In genomic region chr3:100122445-100122844, GRCm38 (mm10) we compare ENCODE assay signal across 22 mouse cellular contexts. TPM values are rescaled to one million over a fixed set of nuclear protein-coding genes. Genes with fewer than 3 reads are reported as not detected.
DNase-seq lines count a peak whose midpoint lies in the region; ATAC-seq and TF ChIP-seq lines count a peak whose summit lies in the region.
"Had no signal": no experiment of that assay in that cellular context is flagged by ENCODE, and none has a peak within 500 bp of the region (broad histone marks: within the 10 kb centered on the region; RNA-seq: fewer than 3 reads in every experiment).

No protein-coding gene starts in this region.

- H3K9me3 ChIP-seq in embryonic facial prominence, embryonic 14.5 days (ENCODE audit: control insufficient read depth, low read length), result no peaks in the 10 kb centered on the region
- H3K9me3 ChIP-seq in embryonic facial prominence, embryonic 10.5 days, result no peaks in the 10 kb centered on the region
- no peaks in the 10 kb centered on the region for H3K9me3 ChIP-seq in midbrain, postnatal 0 days (ENCODE audit: low read length)
- H3K9me3 ChIP-seq in midbrain, embryonic 13.5 days, result no peaks in the 10 kb centered on the region
- H3K9me3 ChIP-seq in heart, embryonic 11.5 days (replicated peaks; ENCODE audit: control insufficient read depth, low read length), result no peaks in the 10 kb centered on the region
- H3K9me3 ChIP-seq: forebrain, embryonic 15.5 days; kidney, embryonic 15.5 days; liver, embryonic 12.5 days; midbrain, embryonic 15.5 days had no signal

- peak; percentile 37 for TF ChIP-seq CTCF in midbrain, postnatal 0 days (IDR thresholded peaks at IDR 0.05)

- H3K9ac ChIP-seq in embryonic facial prominence, embryonic 14.5 days (ENCODE audit: low read depth, low read length), result no peak overlapping the region
- no peak overlapping the region for H3K9ac ChIP-seq in midbrain, postnatal 0 days (replicated peaks; ENCODE audit: low read length, poor library complexity, severe bottlenecking)
- no peak overlapping the region for H3K9ac ChIP-seq in midbrain, embryonic 13.5 days (replicated peaks)
- no peak overlapping the region for H3K9ac ChIP-seq in heart, embryonic 11.5 days (ENCODE audit: low read depth, low read length)
- H3K9ac ChIP-seq: forebrain, embryonic 15.5 days; kidney, embryonic 15.5 days; liver, embryonic 12.5 days; liver, postnatal 0 days; midbrain, embryonic 15.5 days had no signal

- DNase-seq in embryonic facial prominence, embryonic 14.5 days (ENCODE audit: low spot score), result peak; percentile 1
- no peak for DNase-seq in embryonic facial prominence, embryonic 10.5 days (ENCODE audit: low spot score)
- DNase-seq in midbrain, postnatal 0 days (ENCODE audit: low spot score), result no peak
- DNase-seq in brain, adult 2 months (ENCODE audit: low read depth, low spot score), result peak; percentile 17
- DNase-seq in adrenal gland, postnatal 36 days, result no peak
- no peak for DNase-seq in urinary bladder, postnatal 36 days (ENCODE audit: low spot score in 2 of 2)
- DNase-seq: B cell, adult 2 months; gastrocnemius, postnatal 10 days; heart, postnatal 14 days; kidney, adult 18-20 months; kidney, postnatal 25 days; liver, postnatal 0 days; right cerebral cortex, postnatal 25 days; thymus, postnatal 14 days had no signal

- H3K4me2 ChIP-seq in embryonic facial prominence, embryonic 14.5 days (ENCODE audit: low read depth, low read length), result no peak overlapping the region
- H3K4me2 ChIP-seq in midbrain, postnatal 0 days (ENCODE audit: low read depth, low read length, poor library complexity, severe bottlenecking), result no peak overlapping the region
- no peak overlapping the region for H3K4me2 ChIP-seq in midbrain, embryonic 13.5 days (replicated peaks)
- no peak overlapping the region for H3K4me2 ChIP-seq in heart, embryonic 11.5 days
- H3K4me2 ChIP-seq: forebrain, embryonic 15.5 days; kidney, embryonic 15.5 days; liver, embryonic 12.5 days; midbrain, embryonic 15.5 days had no signal

- no peak for ATAC-seq in embryonic facial prominence, embryonic 14.5 days (ENCODE audit: low read depth)
- no peak for ATAC-seq in midbrain, postnatal 0 days (ENCODE audit: low FRiP score)
- no peak for ATAC-seq in midbrain, embryonic 13.5 days
- ATAC-seq in heart, embryonic 11.5 days (replicated peaks; ENCODE audit: insufficient number of reproducible peaks, low FRiP score, low TSS enrichment), result no peak
- ATAC-seq: forebrain, embryonic 15.5 days; hindbrain, embryonic 16.5 days; liver, embryonic 12.5 days; liver, postnatal 0 days; lung, postnatal 0 days; midbrain, embryonic 15.5 days had no signal

- 66% methylated on average over 1 of the region's 1 CpGs for WGBS in embryonic facial prominence, embryonic 14.5 days
- WGBS in embryonic facial prominence, embryonic 10.5 days, result 86% methylated on average over 1 of the region's 1 CpGs
- WGBS in midbrain, postnatal 0 days, result 59% methylated on average over 1 of the region's 1 CpGs
- 80% methylated on average over 1 of the region's 1 CpGs for WGBS in midbrain, embryonic 13.5 days
- 66% methylated on average over 1 of the region's 1 CpGs for WGBS in heart, embryonic 11.5 days (ENCODE audit: insufficient replicate concordance)

- no peak overlapping the region for H3K4me3 ChIP-seq in embryonic facial prominence, embryonic 14.5 days (ENCODE audit: low read depth, low read length)
- no peak overlapping the region for H3K4me3 ChIP-seq in embryonic facial prominence, embryonic 10.5 days
- no peak overlapping the region for H3K4me3 ChIP-seq in midbrain, postnatal 0 days (ENCODE audit: low read depth, low read length)
- no peak overlapping the region for H3K4me3 ChIP-seq in midbrain, embryonic 13.5 days (replicated peaks)
- H3K4me3 ChIP-seq in heart, embryonic 11.5 days (ENCODE audit: low read depth, low read length), result no peak overlapping the region
- H3K4me3 ChIP-seq: forebrain, embryonic 15.5 days; kidney, embryonic 15.5 days; liver, embryonic 12.5 days; midbrain, embryonic 15.5 days had no signal

- no peaks in the 10 kb centered on the region for H3K27me3 ChIP-seq in embryonic facial prominence, embryonic 14.5 days (replicated peaks; ENCODE audit: control insufficient read depth, insufficient read depth, low read length)
- no peaks in the 10 kb centered on the region for H3K27me3 ChIP-seq in embryonic facial prominence, embryonic 10.5 days (replicated peaks; ENCODE audit: low read depth, poor library complexity, severe bottlenecking)
- no peaks in the 10 kb centered on the region for H3K27me3 ChIP-seq in midbrain, postnatal 0 days (ENCODE audit: insufficient read depth, low read length)
- H3K27me3 ChIP-seq in midbrain, embryonic 13.5 days, result no peaks in the 10 kb centered on the region
- H3K27me3 ChIP-seq in heart, embryonic 11.5 days (ENCODE audit: control insufficient read depth, insufficient read depth, low read length), result no peaks in the 10 kb centered on the region
- H3K27me3 ChIP-seq: forebrain, embryonic 15.5 days; kidney, embryonic 15.5 days; liver, embryonic 12.5 days; midbrain, embryonic 15.5 days had no signal

- no peaks in the 10 kb centered on the region for H3K4me1 ChIP-seq in embryonic facial prominence, embryonic 14.5 days (ENCODE audit: control insufficient read depth, insufficient read depth, low read length)
- no peaks in the 10 kb centered on the region for H3K4me1 ChIP-seq in embryonic facial prominence, embryonic 10.5 days
- no peaks in the 10 kb centered on the region for H3K4me1 ChIP-seq in midbrain, postnatal 0 days (ENCODE audit: insufficient read depth, low read length)
- H3K4me1 ChIP-seq in midbrain, embryonic 13.5 days (replicated peaks), result no peaks in the 10 kb centered on the region
- no peaks in the 10 kb centered on the region for H3K4me1 ChIP-seq in heart, embryonic 11.5 days (ENCODE audit: control insufficient read depth, insufficient read depth, low read length)
- H3K4me1 ChIP-seq: forebrain, embryonic 15.5 days; kidney, embryonic 15.5 days; liver, embryonic 12.5 days; midbrain, embryonic 15.5 days had no signal

- no peaks in the 10 kb centered on the region for H3K36me3 ChIP-seq in embryonic facial prominence, embryonic 14.5 days (ENCODE audit: control insufficient read depth, insufficient read depth, low read length)
- no peaks in the 10 kb centered on the region for H3K36me3 ChIP-seq in embryonic facial prominence, embryonic 10.5 days (replicated peaks)
- no peaks in the 10 kb centered on the region for H3K36me3 ChIP-seq in midbrain, postnatal 0 days (ENCODE audit: insufficient read depth, low read length)
- H3K36me3 ChIP-seq in midbrain, embryonic 13.5 days, result no peaks in the 10 kb centered on the region
- no peaks in the 10 kb centered on the region for H3K36me3 ChIP-seq in heart, embryonic 11.5 days (ENCODE audit: control insufficient read depth, insufficient read depth, low read length)
- H3K36me3 ChIP-seq: forebrain, embryonic 15.5 days; kidney, embryonic 15.5 days; liver, embryonic 12.5 days; midbrain, embryonic 15.5 days had no signal

- H3K27ac ChIP-seq in embryonic facial prominence, embryonic 14.5 days (replicated peaks; ENCODE audit: low read depth, low read length), result no peak overlapping the region
- H3K27ac ChIP-seq in embryonic facial prominence, embryonic 10.5 days (replicated peaks), result no peak overlapping the region
- H3K27ac ChIP-seq in midbrain, postnatal 0 days (ENCODE audit: low read depth, low read length), result no peak overlapping the region
- H3K27ac ChIP-seq in midbrain, embryonic 13.5 days, result no peak overlapping the region
- H3K27ac ChIP-seq in heart, embryonic 11.5 days (ENCODE audit: low read depth, low read length), result no peak overlapping the region
- H3K27ac ChIP-seq: forebrain, embryonic 15.5 days; kidney, embryonic 15.5 days; liver, embryonic 12.5 days; midbrain, embryonic 15.5 days had no signal

RNA-seq across cellular contexts. Expression of gene Gdap2, which starts 39.7 kb away (rescaled TPM):
- polyA plus RNA-seq in embryonic facial prominence, embryonic 14.5 days (2014; fragmentation: Nextera tagmentation; extraction: Ambion mirVana), result 33.1 and 37.5 TPM in 2 replicates
- 25.9 and 27.8 TPM in 2 replicates for polyA plus RNA-seq in embryonic facial prominence, embryonic 10.5 days (2016; fragmentation: Nextera tagmentation; extraction: Ambion mirVana)
- total RNA-seq in midbrain, postnatal 0 days (2014; rRNA removed), result 33.8 and 47.3 TPM in 2 replicates
- 21.6 and 24.4 TPM in 2 replicates for polyA plus RNA-seq in midbrain, postnatal 0 days (2015; fragmentation: Nextera tagmentation; extraction: Ambion mirVana)
- 40.5 and 40.6 TPM in 2 replicates for polyA plus RNA-seq in midbrain, embryonic 13.5 days (2015; fragmentation: Nextera tagmentation; extraction: Ambion mirVana)
- 10 to 100 TPM; 18.0 to 20.8 TPM for total RNA-seq in adrenal gland, postnatal 36 days (2021)
- polyA plus RNA-seq in heart, embryonic 11.5 days (2014; fragmentation: Nextera tagmentation; extraction: Ambion mirVana), result 27.2 and 27.6 TPM in 2 replicates

RNA-seq across cellular contexts. Expression of gene Wdr3, which starts 39.8 kb away (rescaled TPM):
- polyA plus RNA-seq in embryonic facial prominence, embryonic 14.5 days (2014; fragmentation: Nextera tagmentation; extraction: Ambion mirVana), result 37.2 and 43.5 TPM in 2 replicates
- 58.1 and 64.6 TPM in 2 replicates for polyA plus RNA-seq in embryonic facial prominence, embryonic 10.5 days (2016; fragmentation: Nextera tagmentation; extraction: Ambion mirVana)
- total RNA-seq in midbrain, postnatal 0 days (2014; rRNA removed), result 13.8 and 20.0 TPM in 2 replicates
- 20.6 and 22.9 TPM in 2 replicates for polyA plus RNA-seq in midbrain, postnatal 0 days (2015; fragmentation: Nextera tagmentation; extraction: Ambion mirVana)
- polyA plus RNA-seq in midbrain, embryonic 13.5 days (2015; fragmentation: Nextera tagmentation; extraction: Ambion mirVana), result 42.7 and 43.8 TPM in 2 replicates
- total RNA-seq in adrenal gland, postnatal 36 days (2021), result 10 to 100 TPM; 30.6 to 35.0 TPM
- polyA plus RNA-seq in heart, embryonic 11.5 days (2014; fragmentation: Nextera tagmentation; extraction: Ambion mirVana), result 27.4 and 34.5 TPM in 2 replicates

Comparison
In these comparisons a context has a peak if more than half of its experiments do, and no peak if none do; other contexts are left out.
1. DNase-seq: peak in embryonic facial prominence, embryonic 14.5 days (single experiment) and brain, adult 2 months (single experiment); none in embryonic facial prominence, embryonic 10.5 days (single experiment), midbrain, postnatal 0 days (single experiment), adrenal gland, postnatal 36 days (0 of 2) and urinary bladder, postnatal 36 days (0 of 2).